Mouse (Mus musculus): ENCODE results near the gene Gstp3. TPM values are rescaled to one million over a fixed set of nuclear protein-coding genes. Genes with fewer than 3 reads are reported as not detected.
A peak's percentile ranks its signal among the peaks of the same experiment; 100 is the strongest.

The Gstp3 gene
- polyA plus RNA-seq, 1 experiment from 2014 or later = 0.49 TPM

DNA sequence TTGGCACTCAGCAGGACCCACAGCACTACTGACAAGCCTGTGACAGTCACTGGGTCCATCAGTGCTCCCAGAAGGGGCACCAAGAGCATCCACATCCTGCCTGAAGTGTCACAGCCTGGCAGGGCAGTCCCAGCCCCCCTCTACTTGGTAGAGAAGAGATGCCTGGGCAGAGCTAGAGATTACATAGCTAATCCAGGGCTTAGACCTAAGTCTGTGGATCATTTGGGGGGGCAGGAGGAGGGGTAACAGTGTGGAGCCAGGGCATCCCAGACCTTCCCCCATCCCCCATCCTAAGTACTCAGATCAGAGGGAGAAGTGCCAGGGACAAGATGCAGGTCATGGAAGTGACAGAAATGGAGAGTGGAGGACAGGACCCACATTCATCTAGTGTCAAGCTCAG lies 44.6 kb downstream of the Gstp3 start:
- Histone ChIP-seq H3K9me3 (ENCODE audit: low read length) (no peaks in the 10 kb centered on the region), H3K27ac (ENCODE audit: low read length) (no peak overlapping the region), H3K36me3 (ENCODE audit: insufficient read depth, low read length) (peaks cover 10% of the 10 kb centered on the region), H3K27me3 (ENCODE audit: insufficient read depth, low read length) (no peaks in the 10 kb centered on the region), H3K4me2 (replicated peaks; ENCODE audit: low read depth, low read length) (no peak overlapping the region), H3K4me3 (ENCODE audit: low read length) (no peak overlapping the region), H3K4me1 (ENCODE audit: insufficient read depth, low read length) (peaks cover 7% of the 10 kb centered on the region), H3K9ac (replicated peaks; ENCODE audit: low read length) (no peak overlapping the region)
- no peak for ATAC-seq (ENCODE audit: low FRiP score, low TSS enrichment)

DNA sequence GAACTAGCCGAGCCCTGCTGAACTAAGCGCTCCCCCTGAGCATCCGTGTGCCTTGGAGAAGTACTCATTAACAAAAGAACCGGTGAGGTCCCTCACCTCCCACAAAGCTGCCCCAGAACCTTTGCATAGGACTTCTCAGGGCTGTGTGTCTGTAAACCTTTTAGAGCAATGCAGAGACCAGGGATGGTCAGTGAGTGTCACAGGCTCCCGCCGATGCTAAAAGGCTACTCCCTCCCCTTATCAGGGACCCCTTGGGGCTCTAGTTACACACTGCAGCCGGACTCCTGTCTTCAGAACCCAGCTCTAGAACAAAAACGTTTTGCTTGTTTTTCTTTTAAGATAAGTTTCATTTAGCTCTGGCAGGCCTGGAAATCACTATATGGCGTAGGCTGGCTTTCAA lies 46.3 kb downstream of the Gstp3 start:
- no peak overlapping the region for H3K27ac ChIP-seq (ENCODE audit: low read length)
- peak overlapping the region; percentile 84 for H3K4me3 ChIP-seq (ENCODE audit: low read length)
- peak overlapping the region; percentile 52 for H3K4me2 ChIP-seq (replicated peaks; ENCODE audit: low read depth, low read length)
- peak overlapping the region; percentile 49 for H3K9ac ChIP-seq (replicated peaks; ENCODE audit: low read length)
- peaks cover 28% of the 10 kb centered on the region for H3K36me3 ChIP-seq (ENCODE audit: insufficient read depth, low read length)
- H3K4me1 ChIP-seq (ENCODE audit: insufficient read depth, low read length) = peaks cover 7% of the 10 kb centered on the region
- H3K9me3 ChIP-seq (ENCODE audit: low read length) = no peaks in the 10 kb centered on the region
- H3K27me3 ChIP-seq (ENCODE audit: insufficient read depth, low read length) = no peaks in the 10 kb centered on the region
- 15% methylated on average over 9 of the region's 9 CpGs for WGBS
- no peak for ATAC-seq (ENCODE audit: low FRiP score, low TSS enrichment)

DNA sequence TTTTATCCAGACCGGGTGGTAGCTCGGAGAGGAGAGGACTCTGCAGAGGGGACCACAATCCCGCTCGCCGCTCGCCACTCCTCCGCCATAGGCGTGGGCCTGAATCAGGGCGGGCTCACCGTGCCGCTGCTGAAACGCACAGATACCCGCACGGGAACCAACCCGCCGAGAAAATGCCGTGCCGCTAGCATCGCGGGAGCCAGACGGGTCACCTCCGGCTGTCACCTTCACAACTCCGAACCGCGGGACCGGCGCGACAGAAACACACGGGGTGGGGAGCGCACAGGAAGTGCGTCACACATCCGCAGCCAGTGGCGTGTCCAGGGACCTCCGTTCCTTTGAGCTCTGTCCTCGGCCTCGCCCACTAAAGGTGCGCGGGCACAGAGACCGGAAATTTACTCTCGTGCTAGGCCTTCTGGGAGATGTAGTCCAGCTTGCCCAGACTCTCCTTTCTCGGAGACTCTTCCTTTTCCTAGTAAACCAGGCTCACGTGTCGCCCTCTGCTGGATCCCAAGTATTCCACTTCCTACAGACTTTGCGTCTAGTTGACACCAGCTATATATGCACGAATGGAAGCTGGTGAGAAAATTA lies 46.8 kb downstream of the Gstp3 start, which contains the start of gene Ndufv1:
Ndufv1 (minus strand) TSS at position 375 of the 591 bp plus-strand sequence.
- peak; percentile 99 for ATAC-seq (ENCODE audit: low FRiP score, low TSS enrichment)
- peak within 1 kb of the TSS; percentile 72 for H3K4me2 ChIP-seq (replicated peaks; ENCODE audit: low read depth, low read length)
- peak within 1 kb of the TSS; percentile 82 for H3K9ac ChIP-seq (replicated peaks; ENCODE audit: low read length)
- peak within 1 kb of the TSS; percentile 47; the same call in 1 of the 2 replicates for H3K27ac ChIP-seq (ENCODE audit: low read length)
- H3K27me3 ChIP-seq (ENCODE audit: insufficient read depth, low read length) = no peaks in the 10 kb centered on the region
- WGBS = under 1% methylated on average over 45 of the region's 45 CpGs
- peak within 1 kb of the TSS; percentile 84 for H3K4me3 ChIP-seq (ENCODE audit: low read length)
- H3K36me3 ChIP-seq (ENCODE audit: insufficient read depth, low read length) = peaks cover 33% of the 10 kb centered on the region
- H3K4me1 ChIP-seq (ENCODE audit: insufficient read depth, low read length) = peaks cover 7% of the 10 kb centered on the region
- no peaks in the 10 kb centered on the region for H3K9me3 ChIP-seq (ENCODE audit: low read length)

DNA sequence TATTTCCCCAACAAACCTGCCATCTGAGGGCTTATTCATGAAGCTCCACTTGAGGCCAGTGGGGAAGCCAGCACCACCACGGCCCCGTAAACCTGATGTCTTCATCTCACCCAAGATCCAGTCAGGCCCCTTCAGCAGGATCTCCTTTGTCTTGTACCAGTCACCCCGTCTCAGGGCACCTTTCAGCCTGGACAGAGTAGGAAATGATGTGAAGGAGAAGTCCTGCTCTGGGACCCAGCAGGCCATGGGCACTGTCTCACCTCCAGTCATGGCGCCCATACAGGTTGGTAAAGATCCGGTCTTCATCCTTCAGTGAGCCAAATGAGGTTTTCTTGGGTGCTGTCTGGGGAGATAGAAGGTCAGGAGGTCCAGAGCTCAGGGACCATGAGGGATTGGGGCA lies 48.3 kb downstream of the Gstp3 start:
- Histone ChIP-seq H3K27me3 (ENCODE audit: insufficient read depth, low read length) (no peaks in the 10 kb centered on the region), H3K9ac (replicated peaks; ENCODE audit: low read length) (no peak overlapping the region), H3K4me2 (replicated peaks; ENCODE audit: low read depth, low read length) (no peak overlapping the region), H3K4me3 (ENCODE audit: low read length) (no peak overlapping the region), H3K27ac (ENCODE audit: low read length) (no peak overlapping the region), H3K4me1 (ENCODE audit: insufficient read depth, low read length) (peaks cover 7% of the 10 kb centered on the region), H3K36me3 (ENCODE audit: insufficient read depth, low read length) (peaks cover 47% of the 10 kb centered on the region), H3K9me3 (ENCODE audit: low read length) (no peaks in the 10 kb centered on the region)
- WGBS = 93% methylated on average over 5 of the region's 5 CpGs
- ATAC-seq (ENCODE audit: low FRiP score, low TSS enrichment) = no peak

Other genes starting within 250 kb of the Gstp3 start
- gene Chka, start 207.8 kb downstream of the Gstp3 start, polyA plus RNA-seq (2015; fragmentation: Nextera tagmentation; extraction: Ambion mirVana) = 58.0 and 65.6 TPM in 2 replicates
- 56.1 and 62.7 TPM in 2 replicates for gene Tcirg1, start 152.4 kb downstream of the Gstp3 start, polyA plus RNA-seq (2015; fragmentation: Nextera tagmentation; extraction: Ambion mirVana)
- gene Ndufs8, start 146.8 kb downstream of the Gstp3 start, polyA plus RNA-seq (2015; fragmentation: Nextera tagmentation; extraction: Ambion mirVana) = 365 and 401 TPM in 2 replicates
- 3.9 and 5.1 TPM in 2 replicates for gene Aldh3b1, start 129.8 kb downstream of the Gstp3 start, polyA plus RNA-seq (2015; fragmentation: Nextera tagmentation; extraction: Ambion mirVana)
- 19.4 and 23.1 TPM in 2 replicates for gene Unc93b1, start 124.4 kb downstream of the Gstp3 start, polyA plus RNA-seq (2015; fragmentation: Nextera tagmentation; extraction: Ambion mirVana)
- gene Aldh3b3, start 100.9 kb downstream of the Gstp3 start, polyA plus RNA-seq (2015; fragmentation: Nextera tagmentation; extraction: Ambion mirVana) = not detected in 2 replicates
- gene Aldh3b2, start 87.2 kb downstream of the Gstp3 start, polyA plus RNA-seq (2015; fragmentation: Nextera tagmentation; extraction: Ambion mirVana) = 3.7 and 5.1 TPM in 2 replicates
- 44.8 and 47.5 TPM in 2 replicates for gene Acy3, start 73.0 kb downstream of the Gstp3 start, polyA plus RNA-seq (2015; fragmentation: Nextera tagmentation; extraction: Ambion mirVana)
- gene Tbx10, start 66.8 kb downstream of the Gstp3 start, polyA plus RNA-seq (2015; fragmentation: Nextera tagmentation; extraction: Ambion mirVana) = 1.5 TPM in 2 replicates
- gene Nudt8, start 59.0 kb downstream of the Gstp3 start, polyA plus RNA-seq (2015; fragmentation: Nextera tagmentation; extraction: Ambion mirVana) = 36.2 and 39.8 TPM in 2 replicates
- 3.9 and 5.2 TPM in 2 replicates for gene Gm49405, start 58.9 kb downstream of the Gstp3 start, polyA plus RNA-seq (2015; fragmentation: Nextera tagmentation; extraction: Ambion mirVana)
- gene Doc2g, start 56.3 kb downstream of the Gstp3 start, polyA plus RNA-seq (2015; fragmentation: Nextera tagmentation; extraction: Ambion mirVana) = 5.3 and 6.1 TPM in 2 replicates
- gene Ndufv1, start 46.8 kb downstream of the Gstp3 start, polyA plus RNA-seq (2015; fragmentation: Nextera tagmentation; extraction: Ambion mirVana) = 261 and 285 TPM in 2 replicates
- 526 and 535 TPM in 2 replicates for gene Gstp1, start 21.6 kb downstream of the Gstp3 start, polyA plus RNA-seq (2015; fragmentation: Nextera tagmentation; extraction: Ambion mirVana)
- 2.5 and 9.6 TPM in 2 replicates for gene Gstp2, start 13.5 kb downstream of the Gstp3 start, polyA plus RNA-seq (2015; fragmentation: Nextera tagmentation; extraction: Ambion mirVana)
- 0.21 and 0.96 TPM in 2 replicates for gene Cabp2, start 22.0 kb upstream of the Gstp3 start, polyA plus RNA-seq (2015; fragmentation: Nextera tagmentation; extraction: Ambion mirVana)
- gene Cdk2ap2, start 37.6 kb upstream of the Gstp3 start, polyA plus RNA-seq (2015; fragmentation: Nextera tagmentation; extraction: Ambion mirVana) = 135 and 138 TPM in 2 replicates
- 20.0 and 22.2 TPM in 2 replicates for gene Pitpnm1, start 40.4 kb upstream of the Gstp3 start, polyA plus RNA-seq (2015; fragmentation: Nextera tagmentation; extraction: Ambion mirVana)
- gene Aip, start 66.3 kb upstream of the Gstp3 start, polyA plus RNA-seq (2015; fragmentation: Nextera tagmentation; extraction: Ambion mirVana) = 115 and 120 TPM in 2 replicates
- not detected in 2 replicates for gene Gpr152, start 80.2 kb upstream of the Gstp3 start, polyA plus RNA-seq (2015; fragmentation: Nextera tagmentation; extraction: Ambion mirVana)
- 0.14 and 0.21 TPM in 2 replicates for gene Cabp4, start 84.5 kb upstream of the Gstp3 start, polyA plus RNA-seq (2015; fragmentation: Nextera tagmentation; extraction: Ambion mirVana)
- 201 and 218 TPM in 2 replicates for gene Coro1b, start 89.0 kb upstream of the Gstp3 start, polyA plus RNA-seq (2015; fragmentation: Nextera tagmentation; extraction: Ambion mirVana)
- gene Ptprcap, start 94.0 kb upstream of the Gstp3 start, polyA plus RNA-seq (2015; fragmentation: Nextera tagmentation; extraction: Ambion mirVana) = 0.49 and 1.1 TPM in 2 replicates
- 62.9 and 63.7 TPM in 2 replicates for gene Rps6kb2, start 103.8 kb upstream of the Gstp3 start, polyA plus RNA-seq (2015; fragmentation: Nextera tagmentation; extraction: Ambion mirVana)
- 2.9 and 3.3 TPM in 2 replicates for gene Carns1, start 115.9 kb upstream of the Gstp3 start, polyA plus RNA-seq (2015; fragmentation: Nextera tagmentation; extraction: Ambion mirVana)
- gene Tbc1d10c, start 131.7 kb upstream of the Gstp3 start, polyA plus RNA-seq (2015; fragmentation: Nextera tagmentation; extraction: Ambion mirVana) = 2.5 and 3.1 TPM in 2 replicates
- gene Ppp1ca, start 132.5 kb upstream of the Gstp3 start, polyA plus RNA-seq (2015; fragmentation: Nextera tagmentation; extraction: Ambion mirVana) = 1,050 and 1,120 TPM in 2 replicates
- 39.4 and 39.9 TPM in 2 replicates for gene Rad9a, start 142.1 kb upstream of the Gstp3 start, polyA plus RNA-seq (2015; fragmentation: Nextera tagmentation; extraction: Ambion mirVana)
- 6.8 and 7.5 TPM in 2 replicates for gene Clcf1, start 154.7 kb upstream of the Gstp3 start, polyA plus RNA-seq (2015; fragmentation: Nextera tagmentation; extraction: Ambion mirVana)
- not detected in 2 replicates for gene AC109138.7, start 154.8 kb upstream of the Gstp3 start, polyA plus RNA-seq (2015; fragmentation: Nextera tagmentation; extraction: Ambion mirVana)
- 34.2 and 36.3 TPM in 2 replicates for gene Pold4, start 172.3 kb upstream of the Gstp3 start, polyA plus RNA-seq (2015; fragmentation: Nextera tagmentation; extraction: Ambion mirVana)
- gene Ssh3, start 209.6 kb upstream of the Gstp3 start, polyA plus RNA-seq (2015; fragmentation: Nextera tagmentation; extraction: Ambion mirVana) = 22.9 and 24.3 TPM in 2 replicates
- gene Ankrd13d, start 223.6 kb upstream of the Gstp3 start, polyA plus RNA-seq (2015; fragmentation: Nextera tagmentation; extraction: Ambion mirVana) = 7.4 and 9.0 TPM in 2 replicates
- gene Grk2, start 246.7 kb upstream of the Gstp3 start, polyA plus RNA-seq (2015; fragmentation: Nextera tagmentation; extraction: Ambion mirVana) = 15.9 and 20.0 TPM in 2 replicates

All from kidney, embryonic 16.5 days (tissue).